Mouse (Mus musculus) liver, embryonic 13.5 days (tissue): ENCODE data around the gene 3110040M04Rik. TPM values are rescaled to one million over a fixed set of nuclear protein-coding genes. Genes with fewer than 3 reads are reported as not detected.
"Not testable (repeated sequence)": the region's sequence is repeated elsewhere in the genome, so short reads cannot be mapped to it uniquely, and the experiment has no call there.

Experiments
- ATAC-seq: fragments of 200-750 bp; cut with Nextera tagmentation; 2 replicates; pipeline ENCODE4 v1.8.0; 2017; ENCODE audit warnings: low read depth, mild to moderate bottlenecking, moderate number of reproducible peaks, moderate library complexity
- DNase-seq: peaks from one replicate; pipeline ENCODE4 v3.0.0; 2022
- H3K27ac ChIP-seq: fragments of 300-500 bp; sonication (generic); 2 replicates; pipeline ENCODE4 v1.5.1; 2015; ENCODE audit warnings: moderate library complexity, mild to moderate bottlenecking, inconsistent platforms
- H3K27me3 ChIP-seq: fragments of 300-500 bp; sonication (generic); 2 replicates; pipeline ENCODE4 v1.6.1; 2015; ENCODE audit warnings: mild to moderate bottlenecking, inconsistent platforms
- H3K36me3 ChIP-seq: fragments of 300-500 bp; sonication (generic); 2 replicates; pipeline ENCODE4 v1.6.1; 2015; ENCODE audit warnings: mild to moderate bottlenecking, inconsistent platforms
- H3K4me1 ChIP-seq: fragments of 300-500 bp; sonication (generic); replicated peaks from 2 replicates; pipeline ENCODE4 v1.6.1; 2015; ENCODE audit warnings: inconsistent platforms
- H3K4me2 ChIP-seq: fragments of 300-500 bp; sonication (generic); 2 replicates; pipeline ENCODE4 v1.6.1; 2015; ENCODE audit warnings: inconsistent platforms, mild to moderate bottlenecking, moderate library complexity
- H3K4me3 ChIP-seq: fragments of 300-500 bp; sonication (generic); replicated peaks from 2 replicates; pipeline ENCODE4 v1.5.1; 2015; ENCODE audit warnings: mild to moderate bottlenecking, inconsistent platforms
- H3K9ac ChIP-seq: fragments of 300-500 bp; sonication (generic); 2 replicates; pipeline ENCODE4 v1.6.1; 2015; ENCODE audit warnings: mild to moderate bottlenecking, inconsistent platforms
- H3K9me3 ChIP-seq: fragments of 300-500 bp; sonication (generic); replicated peaks from 2 replicates; pipeline ENCODE4 v1.6.1; 2016; ENCODE audit warnings: inconsistent platforms
- WGBS: fragments of 180-500 bp; shearing (Covaris S2); methylation state at CpG from one replicate; pipeline ENCODE4 v1.1.7; 2015; ENCODE audit not compliant: insufficient replicate concordance; 5-methylcytosine and 5-hydroxymethylcytosine counted together
- polyA plus RNA-seq: library from polyadenylated mRNA; unstranded; fragments of >200 nt; fragmentation: Nextera tagmentation; extraction: Ambion mirVana; gene quantifications from 2 replicates; pipeline ENCODE4 v1.2.1, GENCODE M21; 2015

The 3110040M04Rik gene
- polyA plus RNA-seq, result 0.31 and 0.66 TPM in 2 replicates

- H3K9me3 ChIP-seq, H3K27ac ChIP-seq, H3K36me3 ChIP-seq, H3K4me2 ChIP-seq, DNase-seq, H3K27me3 ChIP-seq, H3K4me3 ChIP-seq, H3K4me1 ChIP-seq, ATAC-seq, H3K9ac ChIP-seq: not testable (repeated sequence)
- WGBS, result no CpG with 5 or more reads among the region's 6 CpGs
Observed at GRCm38 (mm10) chr1:151203818-151204217, at the start of gene 3110040M04Rik. Gene 3110040M04Rik (plus strand): TSS chr1:151204121.

GRCm38 (mm10) chr1:151154131-151154530 is 49.8 kb upstream of the 3110040M04Rik start:
- DNase-seq, H3K36me3 ChIP-seq, H3K9me3 ChIP-seq, H3K27me3 ChIP-seq, H3K9ac ChIP-seq, H3K27ac ChIP-seq, H3K4me2 ChIP-seq, ATAC-seq, H3K4me3 ChIP-seq: not testable (repeated sequence)
- peaks cover 12% of the 10 kb centered on the region for H3K4me1 ChIP-seq
- WGBS, result 83% methylated on average over 9 of the region's 9 CpGs

GRCm38 (mm10) chr1:151156129-151156528 is 47.8 kb upstream of the 3110040M04Rik start:
- DNase-seq (no peak), ATAC-seq (no peak)
- H3K4me1 ChIP-seq, result peaks cover 12% of the 10 kb centered on the region
- no peak overlapping the region for H3K27ac ChIP-seq
- H3K27me3 ChIP-seq, result no peaks in the 10 kb centered on the region
- WGBS, result 73% methylated on average over 3 of the region's 3 CpGs
- no peak overlapping the region for H3K4me2 ChIP-seq
- H3K9me3 ChIP-seq, result no peaks in the 10 kb centered on the region
- no peak overlapping the region for H3K9ac ChIP-seq
- H3K4me3 ChIP-seq, result no peak overlapping the region
- H3K36me3 ChIP-seq, result no peaks in the 10 kb centered on the region

GRCm38 (mm10) chr1:151156777-151157632 is 46.9 kb upstream of the 3110040M04Rik start:
- Histone ChIP-seq H3K27me3 (no peaks in the 10 kb centered on the region), H3K4me3 (no peak overlapping the region), H3K4me2 (no peak overlapping the region), H3K9ac (no peak overlapping the region), H3K27ac (no peak overlapping the region), H3K4me1 (peaks cover 12% of the 10 kb centered on the region), H3K9me3 (no peaks in the 10 kb centered on the region), H3K36me3 (no peaks in the 10 kb centered on the region)
- ATAC-seq (peak; percentile 63; the same call in 1 of the 2 replicates), DNase-seq (no peak)
- 33% methylated on average over 7 of the region's 7 CpGs for WGBS

- H3K27ac ChIP-seq, result no peak overlapping the region
- H3K4me1 ChIP-seq, result peaks cover 12% of the 10 kb centered on the region
- H3K36me3 ChIP-seq, result no peaks in the 10 kb centered on the region
Observed at GRCm38 (mm10) chr1:151157963-151158856, 45.7 kb upstream of the 3110040M04Rik start.

GRCm38 (mm10) chr1:151158857-151159510 is 44.9 kb upstream of the 3110040M04Rik start:
- Histone ChIP-seq H3K4me1 (peaks cover 12% of the 10 kb centered on the region), H3K27me3 (no peaks in the 10 kb centered on the region), H3K36me3 (no peaks in the 10 kb centered on the region), H3K9me3 (no peaks in the 10 kb centered on the region), H3K4me2 (no peak overlapping the region), H3K4me3 (no peak overlapping the region), H3K27ac (no peak overlapping the region), H3K9ac (no peak overlapping the region)
- ATAC-seq (peak; percentile 50; the same call in 1 of the 2 replicates), DNase-seq (no peak)
- 67% methylated on average over 2 of the region's 2 CpGs for WGBS

More at GRCm38 (mm10) chr1:151157963-151158856, 45.7 kb upstream of the 3110040M04Rik start:
- H3K4me2 ChIP-seq, result no peak overlapping the region
- WGBS, result 73% methylated on average over 9 of the region's 9 CpGs
- ATAC-seq (no peak), DNase-seq (no peak)
- no peaks in the 10 kb centered on the region for H3K27me3 ChIP-seq
- no peak overlapping the region for H3K4me3 ChIP-seq
- no peaks in the 10 kb centered on the region for H3K9me3 ChIP-seq
- no peak overlapping the region for H3K9ac ChIP-seq

GRCm38 (mm10) chr1:151166031-151166430 is 37.9 kb upstream of the 3110040M04Rik start:
- no peaks in the 10 kb centered on the region for H3K36me3 ChIP-seq

GRCm38 (mm10) chr1:151167297-151168047 is 36.4 kb upstream of the 3110040M04Rik start:
- Histone ChIP-seq H3K4me1 (peaks cover 35% of the 10 kb centered on the region), H3K27ac (peak overlapping the region; percentile 67), H3K36me3 (no peaks in the 10 kb centered on the region), H3K9me3 (no peaks in the 10 kb centered on the region), H3K9ac (no peak overlapping the region), H3K27me3 (no peaks in the 10 kb centered on the region), H3K4me2 (peak overlapping the region; percentile 18; the same call in 1 of the 2 replicates), H3K4me3 (no peak overlapping the region)
- DNase-seq (no peak), ATAC-seq (peak; percentile 35)
- 35% methylated on average over 12 of the region's 12 CpGs for whole genome bisulfite sequencing

More at GRCm38 (mm10) chr1:151166031-151166430, 37.9 kb upstream of the 3110040M04Rik start:
- ATAC-seq (peak; percentile 41; the same call in 1 of the 2 replicates), DNase-seq (no peak)
- Histone ChIP-seq H3K4me3 (no peak overlapping the region), H3K9ac (no peak overlapping the region; the same call in 1 of the 2 replicates), H3K9me3 (no peaks in the 10 kb centered on the region), H3K27ac (peak overlapping the region; percentile 56), H3K27me3 (no peaks in the 10 kb centered on the region), H3K4me1 (peaks cover 35% of the 10 kb centered on the region), H3K4me2 (no peak overlapping the region)
- WGBS, result 17% methylated on average over 8 of the region's 8 CpGs

- DNase-seq (no peak), ATAC-seq (no peak)
- Histone ChIP-seq H3K4me3 (no peak overlapping the region), H3K27ac (peak overlapping the region; percentile 67; the same call in 1 of the 2 replicates), H3K9ac (no peak overlapping the region), H3K4me1 (peaks cover 35% of the 10 kb centered on the region), H3K9me3 (no peaks in the 10 kb centered on the region), H3K4me2 (no peak overlapping the region), H3K36me3 (no peaks in the 10 kb centered on the region), H3K27me3 (no peaks in the 10 kb centered on the region)
- 57% methylated on average over 3 of the region's 3 CpGs for WGBS
Observed at GRCm38 (mm10) chr1:151168637-151169036, 35.3 kb upstream of the 3110040M04Rik start.
